Mouse (Mus musculus) ES-E14 (cell line): ENCODE results near the gene Clint1.

ENCODE experiments used
- HCFC1 ChIP-seq: IDR thresholded peaks from 2 replicates; pipeline ENCODE4 v1.6.1; 2012; ENCODE audit warnings: low read length, inconsistent platforms, borderline replicate concordance; ENCODE audit not compliant: insufficient read depth
- ZC3H11A ChIP-seq: IDR thresholded peaks from 2 replicates; pipeline ENCODE4 v1.6.1; 2012; ENCODE audit warnings: low read depth, mild to moderate bottlenecking, inconsistent platforms, low read length, borderline replicate concordance

DNA sequence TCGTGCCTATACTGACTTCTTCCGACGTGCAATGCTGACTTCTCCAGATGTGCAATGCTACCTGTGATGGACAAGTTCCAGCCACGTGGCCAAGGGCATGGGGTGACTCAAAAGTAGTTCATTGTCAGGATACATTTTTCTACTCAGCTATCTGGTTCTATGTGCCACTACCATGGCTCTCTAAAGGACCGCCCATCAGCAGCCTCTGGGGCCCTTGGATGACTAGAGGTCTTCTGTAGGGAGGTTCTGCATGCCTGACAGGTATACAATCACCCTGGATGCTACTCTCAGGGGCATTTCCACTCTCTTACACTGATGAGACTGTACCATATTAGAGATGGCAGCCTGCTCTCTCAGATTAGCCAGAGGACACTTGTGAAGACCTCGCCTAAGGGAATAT, 41.8 kb upstream of the Clint1 start:
- TF ChIP-seq HCFC1 (no peak), ZC3H11A (no peak)
